Mouse (Mus musculus) liver, embryonic 14.5 days (tissue): ENCODE measurements around the gene Zfp106.

Experiments
- CTCF ChIP-seq: IDR thresholded peaks from 2 replicates; pipeline ENCODE4 v1.5.1; 2016; ENCODE audit warnings: antibody characterized with exemption, low read depth, control low read depth
- EP300 ChIP-seq: IDR thresholded peaks from 2 replicates; pipeline ENCODE4 v1.6.1; 2016; ENCODE audit warnings: antibody characterized with exemption, low read depth

GRCm38 (mm10) chr2:120502605-120502990, 61.0 kb downstream of the Zfp106 start:
- TF ChIP-seq CTCF, result no peak
- no peak for TF ChIP-seq EP300
